Mouse (Mus musculus): ENCODE measurements around the gene Gm10272. TPM values are rescaled to one million over a fixed set of nuclear protein-coding genes. Genes with fewer than 3 reads are reported as not detected.
"Not testable (repeated sequence)": the region's sequence is repeated elsewhere in the genome, so short reads cannot be mapped to it uniquely, and the experiment has no call there.

Gm10272 gene
- polyA plus RNA-seq, 1 experiment from 2014 or later: not detected

GRCm38 (mm10) chr10:77738929-77739328 is 32.5 kb downstream of the Gm10272 start:
- ATAC-seq (ENCODE audit: low read depth) (no peak), DNase-seq (ENCODE audit: low spot score) (no peak)
- Histone ChIP-seq H3K27ac (replicated peaks; ENCODE audit: low read depth, low read length) (no peak overlapping the region), H3K9ac (ENCODE audit: low read depth, low read length) (no peak overlapping the region), H3K4me2 (ENCODE audit: low read depth, low read length) (no peak overlapping the region), H3K27me3 (replicated peaks; ENCODE audit: control insufficient read depth, insufficient read depth, low read length) (no peaks in the 10 kb centered on the region), H3K36me3 (ENCODE audit: control insufficient read depth, insufficient read depth, low read length) (no peaks in the 10 kb centered on the region), H3K4me1 (ENCODE audit: control insufficient read depth, insufficient read depth, low read length) (no peaks in the 10 kb centered on the region), H3K9me3 (ENCODE audit: control insufficient read depth, low read length) (peaks cover 9% of the 10 kb centered on the region), H3K4me3 (ENCODE audit: low read depth, low read length) (no peak overlapping the region)
- 87% methylated on average over 4 of the region's 4 CpGs for WGBS

DNA sequence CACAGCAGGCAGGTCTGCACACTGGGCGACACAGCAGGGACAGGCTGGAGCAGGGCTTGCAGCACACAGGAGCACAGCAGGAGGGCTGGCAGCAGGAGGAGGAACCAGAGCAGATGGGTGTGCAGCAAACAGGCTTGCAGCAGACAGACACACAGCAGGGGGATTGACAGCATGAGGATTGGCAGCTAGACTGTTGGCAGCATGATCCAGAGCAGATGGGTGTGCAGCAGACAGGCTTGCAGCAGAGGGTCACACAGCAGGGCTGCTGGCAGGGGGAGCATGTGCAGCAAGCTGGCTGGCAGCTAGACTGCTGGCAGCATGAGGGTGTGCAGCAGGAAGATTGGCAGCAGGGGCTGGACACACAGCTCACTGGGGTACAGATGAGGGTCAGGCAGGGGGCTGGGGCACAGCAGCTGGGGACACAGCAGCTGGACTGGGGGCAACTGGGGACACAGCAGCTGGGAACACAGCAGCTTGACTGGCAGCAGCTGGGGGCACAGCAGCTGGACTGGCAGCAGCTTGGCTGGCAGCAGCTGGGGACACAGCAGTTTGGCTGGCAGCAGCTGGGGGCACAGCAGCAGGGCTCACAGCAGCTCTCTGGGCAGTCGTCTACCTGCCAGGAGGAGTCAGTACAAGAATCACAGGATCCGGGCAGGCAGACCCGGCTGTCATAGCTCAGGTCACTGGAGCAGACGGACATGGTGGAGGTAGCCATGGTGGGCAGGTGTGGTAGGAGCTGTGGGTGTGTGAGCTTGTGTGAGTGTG is 35.7 kb downstream of the Gm10272 start, which contains the start of gene Gm18596:
Gm18596 (minus strand) TSS at position 715 of the 765 bp plus-strand sequence.
- H3K9me3 ChIP-seq (ENCODE audit: control insufficient read depth, low read length); H3K36me3 ChIP-seq (ENCODE audit: control insufficient read depth, insufficient read depth, low read length); H3K4me3 ChIP-seq (ENCODE audit: low read depth, low read length); H3K4me2 ChIP-seq (ENCODE audit: low read depth, low read length); H3K27me3 ChIP-seq (replicated peaks; ENCODE audit: control insufficient read depth, insufficient read depth, low read length); ATAC-seq (ENCODE audit: low read depth); H3K27ac ChIP-seq (replicated peaks; ENCODE audit: low read depth, low read length); H3K4me1 ChIP-seq (ENCODE audit: control insufficient read depth, insufficient read depth, low read length); H3K9ac ChIP-seq (ENCODE audit: low read depth, low read length); DNase-seq (ENCODE audit: low spot score): not testable (repeated sequence)
- 57% methylated on average over 3 of the region's 5 CpGs for WGBS

DNA sequence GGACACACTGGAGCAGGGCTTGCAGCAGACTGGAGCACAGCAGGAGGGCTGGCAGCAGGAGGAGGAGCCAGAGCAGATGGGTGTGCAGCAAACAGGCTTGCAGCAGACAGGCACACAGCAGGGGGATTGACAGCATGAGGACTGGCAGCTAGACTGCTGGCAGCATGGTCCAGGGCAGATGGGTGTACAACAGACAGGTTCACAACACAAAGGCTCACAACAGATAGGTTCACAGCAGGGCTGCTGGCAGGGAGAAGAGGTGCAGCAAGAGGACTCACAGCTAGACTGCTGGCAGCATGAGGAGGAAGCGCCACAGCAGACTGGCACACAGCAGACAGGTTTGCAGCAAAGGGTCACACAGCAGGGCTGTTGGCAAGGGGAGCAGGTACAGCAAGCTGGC is 44.3 kb downstream of the Gm10272 start:
- not testable (repeated sequence) for ATAC-seq (ENCODE audit: low read depth); H3K4me1 ChIP-seq (ENCODE audit: control insufficient read depth, insufficient read depth, low read length); H3K4me2 ChIP-seq (ENCODE audit: low read depth, low read length); H3K9me3 ChIP-seq (ENCODE audit: control insufficient read depth, low read length); H3K36me3 ChIP-seq (ENCODE audit: control insufficient read depth, insufficient read depth, low read length); H3K27ac ChIP-seq (replicated peaks; ENCODE audit: low read depth, low read length); H3K4me3 ChIP-seq (ENCODE audit: low read depth, low read length); DNase-seq (ENCODE audit: low spot score); H3K9ac ChIP-seq (ENCODE audit: low read depth, low read length); H3K27me3 ChIP-seq (replicated peaks; ENCODE audit: control insufficient read depth, insufficient read depth, low read length)
- WGBS: 93% methylated on average over 1 of the region's 1 CpGs

GRCm38 (mm10) chr10:77751254-77751653 is 44.8 kb downstream of the Gm10272 start, which contains the start of gene Gm9736:
TSS of gene Gm9736 (minus strand) at chr10:77751354.
- ATAC-seq (ENCODE audit: low read depth); H3K36me3 ChIP-seq (ENCODE audit: control insufficient read depth, insufficient read depth, low read length); H3K4me1 ChIP-seq (ENCODE audit: control insufficient read depth, insufficient read depth, low read length); H3K4me3 ChIP-seq (ENCODE audit: low read depth, low read length); DNase-seq (ENCODE audit: low spot score); H3K9ac ChIP-seq (ENCODE audit: low read depth, low read length); H3K27me3 ChIP-seq (replicated peaks; ENCODE audit: control insufficient read depth, insufficient read depth, low read length); H3K4me2 ChIP-seq (ENCODE audit: low read depth, low read length); H3K9me3 ChIP-seq (ENCODE audit: control insufficient read depth, low read length); H3K27ac ChIP-seq (replicated peaks; ENCODE audit: low read depth, low read length): not testable (repeated sequence)
- 60% methylated on average over 1 of the region's 1 CpGs for WGBS

- H3K27me3 ChIP-seq (replicated peaks; ENCODE audit: control insufficient read depth, insufficient read depth, low read length); H3K4me2 ChIP-seq (ENCODE audit: low read depth, low read length); ATAC-seq (ENCODE audit: low read depth); DNase-seq (ENCODE audit: low spot score); H3K9ac ChIP-seq (ENCODE audit: low read depth, low read length); H3K27ac ChIP-seq (replicated peaks; ENCODE audit: low read depth, low read length); H3K9me3 ChIP-seq (ENCODE audit: control insufficient read depth, low read length); H3K4me3 ChIP-seq (ENCODE audit: low read depth, low read length); H3K4me1 ChIP-seq (ENCODE audit: control insufficient read depth, insufficient read depth, low read length); H3K36me3 ChIP-seq (ENCODE audit: control insufficient read depth, insufficient read depth, low read length): not testable (repeated sequence)
- 63% methylated on average over 3 of the region's 3 CpGs for WGBS
Measured at GRCm38 (mm10) chr10:77752312-77752711, 45.9 kb downstream of the Gm10272 start.

- DNase-seq (ENCODE audit: low spot score) (no peak), ATAC-seq (ENCODE audit: low read depth) (no peak)
- Histone ChIP-seq H3K4me2 (ENCODE audit: low read depth, low read length) (no peak overlapping the region), H3K36me3 (ENCODE audit: control insufficient read depth, insufficient read depth, low read length) (no peaks in the 10 kb centered on the region), H3K27ac (replicated peaks; ENCODE audit: low read depth, low read length) (no peak overlapping the region), H3K4me1 (ENCODE audit: control insufficient read depth, insufficient read depth, low read length) (no peaks in the 10 kb centered on the region), H3K27me3 (replicated peaks; ENCODE audit: control insufficient read depth, insufficient read depth, low read length) (no peaks in the 10 kb centered on the region), H3K9ac (ENCODE audit: low read depth, low read length) (no peak overlapping the region), H3K9me3 (ENCODE audit: control insufficient read depth, low read length) (no peaks in the 10 kb centered on the region), H3K4me3 (ENCODE audit: low read depth, low read length) (no peak overlapping the region)
Measured at GRCm38 (mm10) chr10:77753448-77753847, 47.0 kb downstream of the Gm10272 start.

Other genes with a start within 250 kb of the Gm10272 start
- 34.2 and 38.5 TPM in 2 replicates for gene Fam207a, start 190.8 kb upstream of the Gm10272 start, polyA plus RNA-seq (2014; fragmentation: Nextera tagmentation; extraction: Ambion mirVana)
- gene Itgb2, start 176.4 kb upstream of the Gm10272 start, polyA plus RNA-seq (2014; fragmentation: Nextera tagmentation; extraction: Ambion mirVana): 3.0 and 3.5 TPM in 2 replicates
- 135 and 143 TPM in 2 replicates for gene Pttg1ip, start 124.9 kb upstream of the Gm10272 start, polyA plus RNA-seq (2014; fragmentation: Nextera tagmentation; extraction: Ambion mirVana)
- gene Sumo3, start 100.5 kb upstream of the Gm10272 start, polyA plus RNA-seq (2014; fragmentation: Nextera tagmentation; extraction: Ambion mirVana): 261 and 281 TPM in 2 replicates
- 4.1 and 7.4 TPM in 2 replicates for gene Gm49325, start 100.4 kb upstream of the Gm10272 start, polyA plus RNA-seq (2014; fragmentation: Nextera tagmentation; extraction: Ambion mirVana)
- gene Ube2g2, start 84.4 kb upstream of the Gm10272 start, polyA plus RNA-seq (2014; fragmentation: Nextera tagmentation; extraction: Ambion mirVana): 66.1 and 69.5 TPM in 2 replicates
- 1.0 and 1.3 TPM in 2 replicates for gene Tspear, start 20.1 kb upstream of the Gm10272 start, polyA plus RNA-seq (2014; fragmentation: Nextera tagmentation; extraction: Ambion mirVana)
- gene Gm19402, start 15.9 kb upstream of the Gm10272 start, polyA plus RNA-seq (2014; fragmentation: Nextera tagmentation; extraction: Ambion mirVana): not detected in 2 replicates
- gene Gm9508, start 9.4 kb upstream of the Gm10272 start, polyA plus RNA-seq (2014; fragmentation: Nextera tagmentation; extraction: Ambion mirVana): not detected in 2 replicates
- 0.57 TPM in 1 of 2 replicates, not detected in the other for gene Gm10024, start 4.8 kb downstream of the Gm10272 start, polyA plus RNA-seq (2014; fragmentation: Nextera tagmentation; extraction: Ambion mirVana)
- not detected in 2 replicates for gene Gm10142, start 9.2 kb downstream of the Gm10272 start, polyA plus RNA-seq (2014; fragmentation: Nextera tagmentation; extraction: Ambion mirVana)
- not detected in 2 replicates for gene Krtap12-1, start 14.0 kb downstream of the Gm10272 start, polyA plus RNA-seq (2014; fragmentation: Nextera tagmentation; extraction: Ambion mirVana)
- gene Gm10100, start 19.9 kb downstream of the Gm10272 start, polyA plus RNA-seq (2014; fragmentation: Nextera tagmentation; extraction: Ambion mirVana): not detected in 2 replicates
- not detected in 2 replicates for gene Gm18596, start 36.0 kb downstream of the Gm10272 start, polyA plus RNA-seq (2014; fragmentation: Nextera tagmentation; extraction: Ambion mirVana)
- not detected in 2 replicates for gene Gm9736, start 44.7 kb downstream of the Gm10272 start, polyA plus RNA-seq (2014; fragmentation: Nextera tagmentation; extraction: Ambion mirVana)
- not detected in 2 replicates for gene Gm3233, start 53.1 kb downstream of the Gm10272 start, polyA plus RNA-seq (2014; fragmentation: Nextera tagmentation; extraction: Ambion mirVana)
- not detected in 2 replicates for gene Gm3238, start 64.7 kb downstream of the Gm10272 start, polyA plus RNA-seq (2014; fragmentation: Nextera tagmentation; extraction: Ambion mirVana)
- gene Gm7138, start 70.3 kb downstream of the Gm10272 start, polyA plus RNA-seq (2014; fragmentation: Nextera tagmentation; extraction: Ambion mirVana): not detected in 2 replicates
- not detected in 2 replicates for gene Gm3250, start 75.9 kb downstream of the Gm10272 start, polyA plus RNA-seq (2014; fragmentation: Nextera tagmentation; extraction: Ambion mirVana)
- not detected in 2 replicates for gene Gm7137, start 81.6 kb downstream of the Gm10272 start, polyA plus RNA-seq (2014; fragmentation: Nextera tagmentation; extraction: Ambion mirVana)
- gene Gm9639, start 88.5 kb downstream of the Gm10272 start, polyA plus RNA-seq (2014; fragmentation: Nextera tagmentation; extraction: Ambion mirVana): not detected in 2 replicates
- gene Gm19668, start 92.5 kb downstream of the Gm10272 start, polyA plus RNA-seq (2014; fragmentation: Nextera tagmentation; extraction: Ambion mirVana): not detected in 2 replicates
- not detected in 2 replicates for gene Gm9507, start 105.2 kb downstream of the Gm10272 start, polyA plus RNA-seq (2014; fragmentation: Nextera tagmentation; extraction: Ambion mirVana)
- not detected in 2 replicates for gene Gm2696, start 108.1 kb downstream of the Gm10272 start, polyA plus RNA-seq (2014; fragmentation: Nextera tagmentation; extraction: Ambion mirVana)
- not detected in 2 replicates for gene Krtap10-4, start 120.5 kb downstream of the Gm10272 start, polyA plus RNA-seq (2014; fragmentation: Nextera tagmentation; extraction: Ambion mirVana)
- gene Krtap10-10, start 129.3 kb downstream of the Gm10272 start, polyA plus RNA-seq (2014; fragmentation: Nextera tagmentation; extraction: Ambion mirVana): not detected in 2 replicates
- gene Gm36176, start 140.2 kb downstream of the Gm10272 start, polyA plus RNA-seq (2014; fragmentation: Nextera tagmentation; extraction: Ambion mirVana): not detected in 2 replicates
- gene Gm10318, start 146.2 kb downstream of the Gm10272 start, polyA plus RNA-seq (2014; fragmentation: Nextera tagmentation; extraction: Ambion mirVana): 0.33 TPM in 1 of 2 replicates, not detected in the other
- 0.28 TPM in 1 of 2 replicates, not detected in the other for gene Gm3285, start 155.3 kb downstream of the Gm10272 start, polyA plus RNA-seq (2014; fragmentation: Nextera tagmentation; extraction: Ambion mirVana)
- 3.7 and 4.2 TPM in 2 replicates for gene Lrrc3, start 195.9 kb downstream of the Gm10272 start, polyA plus RNA-seq (2014; fragmentation: Nextera tagmentation; extraction: Ambion mirVana)

Measured in embryonic facial prominence, embryonic 14.5 days (tissue).